Mouse (Mus musculus) cerebellum, postnatal 36 days (tissue): ENCODE measurements around the gene Gm17949.

Experiments used
- DNase-seq, 2 experiments: peaks; one replicate each; pipeline ENCODE4 v3.0.0; 2021 to 2022; ENCODE audit warnings: mixed read lengths in 2 of 2

Gm17949 gene

DNA sequence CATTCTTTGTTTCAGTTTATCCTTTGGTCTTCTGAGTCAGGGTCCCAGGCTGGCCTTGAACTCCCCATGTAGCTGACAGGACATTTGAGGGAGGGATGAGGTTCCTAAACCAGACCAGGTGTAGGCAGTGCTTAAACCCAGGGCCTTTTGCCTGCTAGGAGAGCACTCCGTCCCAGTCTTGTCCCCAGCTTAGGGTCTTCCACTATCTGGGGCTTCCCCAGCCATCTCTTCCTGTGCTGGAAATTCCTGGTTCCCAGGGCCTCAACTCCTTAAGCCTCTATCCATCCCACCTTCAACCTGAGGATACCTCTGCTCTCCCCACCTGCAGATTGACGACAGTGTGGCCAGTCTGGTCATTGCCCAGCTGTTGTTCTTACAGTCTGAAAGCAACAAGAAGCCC lies 20.3 kb upstream of the Gm17949 start:
- no peak for DNase-seq

DNA sequence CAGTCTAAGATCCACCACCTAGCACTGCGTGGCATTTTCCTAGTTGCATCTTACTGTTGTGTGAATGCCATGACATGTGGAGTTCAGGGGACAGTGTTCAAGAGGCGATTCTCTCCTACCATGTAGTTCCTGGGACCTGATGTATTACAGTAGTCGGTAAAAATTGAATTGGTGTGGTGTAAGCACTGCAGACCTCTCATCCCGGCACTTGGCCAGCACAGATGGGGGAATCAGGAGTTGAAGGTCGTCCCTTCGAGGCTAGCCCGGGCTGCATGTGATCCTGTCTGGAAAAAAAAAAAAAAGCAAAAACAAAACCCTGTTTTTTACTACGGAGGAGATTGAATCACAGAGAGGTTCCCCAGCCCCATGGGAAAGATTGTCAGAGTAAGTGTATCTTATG lies 16.2 kb upstream of the Gm17949 start:
- DNase-seq: no peak

DNA sequence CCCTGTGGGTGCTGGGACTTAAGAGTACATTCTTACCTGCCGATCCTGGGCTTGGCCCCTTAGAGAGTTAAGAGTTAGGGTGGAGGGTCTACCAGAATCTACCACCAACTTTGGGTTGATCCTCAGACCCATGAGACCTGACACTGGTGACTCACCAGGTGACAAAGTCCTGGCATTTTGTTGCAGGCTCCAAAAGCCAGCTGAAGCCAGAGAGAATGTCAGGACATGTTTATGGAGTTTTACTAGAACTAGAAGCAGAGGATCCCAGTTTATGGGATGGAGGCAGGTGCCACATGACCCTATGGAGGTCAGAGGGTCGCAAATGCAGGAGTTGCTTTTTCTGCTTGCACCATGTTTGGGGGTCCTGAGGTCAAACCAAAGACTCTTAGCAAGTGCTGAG lies 14.8 kb upstream of the Gm17949 start:
- DNase-seq: no peak

DNA sequence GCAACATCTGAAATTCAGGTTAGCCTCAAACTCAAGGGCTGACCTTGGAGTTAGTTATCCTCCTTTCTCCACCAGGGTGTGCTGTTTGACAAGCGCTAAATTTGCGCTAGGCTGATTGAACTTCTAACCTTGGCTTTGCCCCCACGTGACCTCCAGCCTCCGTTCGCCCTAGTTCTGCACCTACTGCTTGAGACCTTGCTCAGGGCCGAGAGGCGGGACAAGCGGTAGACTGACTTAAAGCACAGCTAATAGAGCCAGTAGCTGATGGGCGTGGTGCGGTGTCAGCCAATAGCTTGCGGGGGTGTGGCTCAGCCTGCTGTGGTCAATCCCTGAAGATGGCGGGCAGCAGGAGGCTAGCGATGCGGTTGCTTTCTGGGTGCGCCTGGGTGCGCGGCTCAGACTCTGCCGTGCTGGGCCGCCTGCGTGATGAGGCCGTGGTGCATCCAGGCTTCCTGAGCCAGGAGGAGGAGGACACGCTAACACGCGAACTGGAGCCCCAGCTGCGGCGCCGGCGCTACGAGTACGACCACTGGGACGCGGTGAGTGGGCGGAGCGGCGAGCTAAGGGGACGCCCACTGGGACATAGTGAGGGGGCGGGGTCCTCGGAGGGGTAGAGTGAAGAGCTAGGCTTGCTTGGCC lies 14.1 kb upstream of the Gm17949 start, which contains the start of gene Alkbh7:
Gene Alkbh7, plus strand, starts transcription at position 311 of the 639 bp plus-strand sequence.
- peak; percentile 92 to 93 for DNase-seq

DNA sequence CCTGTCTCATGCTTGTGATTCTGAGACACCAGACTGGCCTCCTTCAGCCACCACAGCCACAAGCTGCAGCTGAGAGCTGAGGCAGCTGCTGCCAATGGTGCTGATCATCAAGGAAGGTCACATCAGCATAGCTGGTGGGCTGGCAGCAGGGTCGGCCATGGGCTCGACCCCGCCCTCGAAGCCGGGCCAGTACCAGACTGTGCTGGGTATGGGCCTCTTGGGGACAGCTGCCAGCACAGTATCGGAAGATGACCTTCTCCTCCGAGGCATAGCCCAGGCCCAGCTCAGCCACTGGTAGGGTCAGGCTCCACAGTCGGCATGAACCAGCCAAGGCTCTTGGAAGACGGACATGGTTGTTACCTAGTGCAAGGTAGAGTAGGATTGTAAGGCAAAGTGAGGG lies 11.9 kb upstream of the Gm17949 start:
- DNase-seq: no peak

DNA sequence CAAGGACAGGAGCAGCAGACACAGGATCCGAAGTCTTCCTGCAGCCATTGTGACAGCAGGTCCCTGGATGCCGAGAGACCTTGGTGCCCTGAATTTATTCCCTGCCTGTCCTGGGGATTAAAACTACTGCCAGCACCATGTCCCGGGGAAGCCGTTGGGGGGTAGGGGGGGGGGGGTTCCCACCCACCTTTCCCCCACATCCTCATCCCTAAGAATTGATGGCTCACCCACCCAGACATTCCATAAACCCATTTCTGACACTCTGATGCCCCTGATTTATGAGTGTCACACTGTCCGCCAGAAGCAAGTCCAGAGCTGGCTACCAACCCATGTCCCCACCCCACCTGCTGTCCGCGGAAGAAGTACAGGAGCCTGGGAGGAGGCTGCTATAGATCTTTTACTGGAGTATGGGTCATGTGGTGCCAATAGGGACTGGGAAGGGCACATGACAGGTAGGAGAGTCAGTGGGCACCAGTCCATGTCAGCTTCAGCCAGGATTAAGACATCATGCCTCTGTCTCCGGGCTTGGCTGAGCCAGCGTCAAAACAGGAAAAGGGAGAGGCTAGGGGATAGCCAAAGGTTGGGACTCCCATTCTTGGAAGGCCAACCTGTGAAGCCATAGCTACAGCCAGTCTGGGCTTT lies 11.2 kb upstream of the Gm17949 start, which contains the start of gene Pspn:
Gene Pspn, minus strand, starts transcription at position 51 of the 642 bp plus-strand sequence.
- DNase-seq: no peak

DNA sequence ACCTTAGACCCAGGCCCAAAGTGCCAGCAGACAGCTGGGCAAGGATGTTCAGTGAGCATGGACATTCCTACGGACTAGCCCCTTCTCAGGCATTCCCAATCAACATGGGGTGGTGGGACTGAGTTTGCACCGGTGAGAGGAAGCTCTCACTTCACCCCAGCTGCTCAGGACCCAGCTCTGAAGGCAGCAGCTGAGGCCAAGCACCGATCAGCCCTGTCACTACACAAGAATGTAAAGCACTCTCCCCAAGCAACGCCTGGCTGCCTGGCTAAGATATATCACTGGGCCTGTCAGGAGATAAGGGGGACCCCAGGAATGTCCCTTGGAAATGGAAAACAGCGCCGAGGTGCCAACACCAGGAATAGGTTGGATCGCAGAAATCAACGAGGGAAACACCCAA lies 10.0 kb upstream of the Gm17949 start:
- no peak for DNase-seq

DNA sequence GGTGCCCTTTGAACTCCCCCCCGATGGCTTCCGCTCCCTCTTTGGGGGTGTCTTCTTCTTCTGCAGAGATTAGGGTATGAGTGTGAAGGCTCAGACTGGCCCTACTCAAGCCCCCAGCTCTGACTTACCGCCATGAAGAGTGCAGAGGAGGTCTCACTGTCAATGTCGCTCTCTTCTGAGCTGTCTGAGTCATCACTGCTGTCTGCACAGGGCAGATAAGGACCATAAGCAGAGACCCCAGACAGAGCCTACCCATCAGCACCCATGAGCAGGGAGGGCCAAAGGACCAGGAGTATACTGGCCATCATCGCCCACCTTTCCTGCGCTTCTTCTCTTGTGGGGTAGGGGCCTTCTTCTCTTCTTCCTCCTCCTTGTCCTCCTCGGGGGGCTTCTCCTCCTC lies 7.3 kb upstream of the Gm17949 start:
- DNase-seq: no peak

DNA sequence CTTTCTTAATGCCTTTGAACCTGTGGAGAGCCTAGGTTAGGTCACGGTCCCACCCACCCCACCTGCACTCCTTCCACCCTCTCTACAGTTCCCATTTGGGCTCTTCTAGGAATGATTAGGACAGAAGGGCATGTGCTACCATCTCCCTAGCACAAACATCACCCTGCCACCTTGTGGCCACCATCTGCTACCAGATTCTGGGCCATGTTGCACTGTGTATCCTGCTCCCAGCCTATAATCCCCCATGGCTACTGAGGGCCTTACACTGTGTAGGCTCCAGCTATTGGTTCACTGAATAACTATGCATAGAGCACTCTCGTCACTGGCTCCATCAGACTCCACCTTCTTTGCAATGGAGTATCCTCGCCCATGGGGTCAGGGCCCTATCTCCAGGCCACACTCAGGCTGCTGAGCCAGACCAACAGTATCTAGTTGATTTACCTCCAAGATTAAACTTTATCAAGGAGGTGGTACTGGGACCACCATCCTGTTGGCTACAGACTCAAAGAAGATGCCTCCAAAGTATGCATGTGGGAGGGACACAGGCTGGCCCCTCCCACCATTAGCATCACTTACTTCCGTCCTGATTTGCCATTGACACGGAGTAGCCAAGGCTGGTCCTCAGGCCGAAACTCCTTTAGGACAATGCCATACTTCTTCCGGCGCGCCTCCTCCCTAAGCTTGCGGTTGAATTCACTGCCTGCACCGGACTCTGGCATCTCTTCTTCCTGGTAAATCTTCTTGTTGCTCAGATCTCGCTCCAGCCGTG lies 3.9 kb upstream of the Gm17949 start:
- DNase-seq: no peak

DNA sequence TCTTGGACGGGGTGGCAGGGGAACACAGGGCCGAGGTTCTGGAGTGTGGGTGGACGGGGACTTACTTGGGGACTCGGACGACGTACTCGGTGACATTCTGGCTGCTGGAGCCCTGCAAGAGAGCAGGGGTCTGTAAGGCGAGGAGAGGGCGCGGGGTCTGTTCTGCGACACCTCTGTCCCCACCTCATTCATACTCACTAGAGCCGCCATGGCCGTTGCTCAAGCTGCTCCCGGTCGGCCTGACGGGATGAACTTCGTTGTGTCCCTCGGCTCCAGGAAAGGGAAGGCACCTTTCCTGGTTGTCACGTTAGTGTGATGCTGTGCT lies 396 bp upstream of the Gm17949 start:
- no peak for DNase-seq

DNA sequence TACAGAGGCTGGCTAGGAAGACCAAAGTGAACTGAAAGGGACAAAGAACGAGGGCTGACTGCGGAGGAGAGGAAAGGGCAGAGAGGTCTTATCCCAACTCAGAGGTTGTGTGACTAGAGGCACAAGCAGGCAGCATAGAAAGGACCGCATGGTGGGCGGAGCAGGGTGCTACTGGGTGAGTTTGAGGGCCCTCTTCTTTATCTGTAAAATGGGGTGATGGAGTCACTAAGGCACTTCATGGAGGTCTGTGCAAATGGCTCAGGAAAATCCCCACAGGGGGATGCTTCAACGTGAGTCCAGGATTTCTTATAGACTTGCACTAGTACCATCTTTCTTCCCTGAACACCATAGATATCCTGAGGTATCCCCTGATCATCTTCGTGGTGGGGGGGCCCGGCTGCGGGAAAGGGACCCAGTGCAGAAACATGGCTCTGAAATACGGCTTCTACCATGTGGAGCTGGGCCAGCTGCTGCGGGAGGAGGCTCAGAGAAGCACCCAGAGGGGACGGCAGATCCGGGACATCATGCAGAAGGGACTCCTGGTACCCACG lies 1.1 kb downstream of the Gm17949 start:
- no peak for DNase-seq

DNA sequence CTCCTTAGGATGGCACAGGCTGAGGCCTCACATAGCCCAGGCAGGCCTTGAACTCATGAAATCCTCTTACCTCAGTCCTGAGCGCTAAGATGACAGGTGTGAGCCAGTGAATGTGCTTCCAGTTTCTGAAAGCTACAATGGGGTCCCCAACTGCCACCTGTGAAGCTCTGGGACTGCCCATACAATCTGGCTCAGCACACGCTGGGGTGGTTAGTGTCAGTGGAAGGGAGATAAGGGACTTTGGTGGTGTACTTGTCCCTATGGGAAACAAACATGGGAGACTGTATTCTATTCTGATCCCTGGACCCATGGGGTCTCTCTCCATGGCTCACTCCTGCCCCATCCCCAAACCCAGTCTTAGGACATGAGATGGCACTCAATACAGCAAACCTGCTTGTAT lies 8.4 kb downstream of the Gm17949 start:
- DNase-seq: no peak

DNA sequence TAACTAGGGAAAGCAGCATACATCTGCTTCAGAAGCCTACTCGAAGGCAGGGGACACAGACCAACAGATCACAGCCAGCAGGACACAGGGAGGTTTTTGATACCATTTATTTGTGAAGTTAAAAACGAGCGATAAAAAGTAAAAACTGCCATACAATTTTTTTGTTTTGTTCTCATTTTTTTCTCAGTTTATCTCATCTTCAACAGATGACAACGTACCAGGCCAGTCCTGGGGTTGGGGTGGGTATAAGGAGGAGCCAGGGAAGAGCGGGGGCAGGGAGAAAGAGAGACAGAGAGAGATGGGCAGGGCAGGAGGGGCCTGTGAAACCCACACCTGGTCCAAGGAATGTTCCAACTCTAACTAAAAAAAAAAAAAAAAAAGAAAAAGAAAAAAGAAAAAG lies 9.7 kb downstream of the Gm17949 start:
- DNase-seq: no peak

DNA sequence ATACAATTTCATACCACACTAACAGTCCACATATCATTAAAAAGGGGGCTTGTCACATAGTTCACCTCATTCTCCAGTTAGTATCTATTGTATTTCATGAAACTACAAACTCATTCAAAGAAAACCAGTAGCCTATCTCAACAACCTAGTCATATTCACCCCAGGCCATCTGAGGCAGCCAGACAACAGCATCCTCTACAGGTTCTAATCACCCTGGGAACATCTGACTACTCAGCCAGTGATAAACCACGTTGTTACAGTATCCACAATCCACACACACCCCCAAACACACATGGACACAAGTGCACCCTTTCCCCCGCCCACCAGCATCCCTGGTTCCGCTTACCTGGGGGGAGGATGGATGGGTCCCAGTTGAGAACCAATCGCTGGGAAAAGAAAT lies 16.2 kb downstream of the Gm17949 start:
- no peak for DNase-seq

DNA sequence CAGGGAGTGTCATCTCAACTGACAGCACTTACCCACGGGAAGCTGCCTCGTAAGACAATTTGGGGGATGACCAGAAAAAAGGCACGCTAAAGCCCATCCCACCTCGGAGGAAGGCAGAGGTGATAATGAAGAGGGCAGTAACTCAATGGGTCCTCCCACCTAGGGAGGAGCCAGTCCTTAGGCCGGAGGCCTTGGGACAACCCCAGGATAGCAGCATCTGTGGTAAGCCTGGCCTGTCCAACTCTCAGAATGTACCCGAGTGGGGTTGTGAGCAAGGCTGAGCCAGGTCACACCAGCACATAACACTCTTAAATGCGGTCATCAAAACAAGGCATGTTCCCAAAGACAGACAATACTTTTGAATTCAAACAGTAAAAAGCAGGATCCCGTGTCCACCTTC lies 18.4 kb downstream of the Gm17949 start:
- DNase-seq: no peak

DNA sequence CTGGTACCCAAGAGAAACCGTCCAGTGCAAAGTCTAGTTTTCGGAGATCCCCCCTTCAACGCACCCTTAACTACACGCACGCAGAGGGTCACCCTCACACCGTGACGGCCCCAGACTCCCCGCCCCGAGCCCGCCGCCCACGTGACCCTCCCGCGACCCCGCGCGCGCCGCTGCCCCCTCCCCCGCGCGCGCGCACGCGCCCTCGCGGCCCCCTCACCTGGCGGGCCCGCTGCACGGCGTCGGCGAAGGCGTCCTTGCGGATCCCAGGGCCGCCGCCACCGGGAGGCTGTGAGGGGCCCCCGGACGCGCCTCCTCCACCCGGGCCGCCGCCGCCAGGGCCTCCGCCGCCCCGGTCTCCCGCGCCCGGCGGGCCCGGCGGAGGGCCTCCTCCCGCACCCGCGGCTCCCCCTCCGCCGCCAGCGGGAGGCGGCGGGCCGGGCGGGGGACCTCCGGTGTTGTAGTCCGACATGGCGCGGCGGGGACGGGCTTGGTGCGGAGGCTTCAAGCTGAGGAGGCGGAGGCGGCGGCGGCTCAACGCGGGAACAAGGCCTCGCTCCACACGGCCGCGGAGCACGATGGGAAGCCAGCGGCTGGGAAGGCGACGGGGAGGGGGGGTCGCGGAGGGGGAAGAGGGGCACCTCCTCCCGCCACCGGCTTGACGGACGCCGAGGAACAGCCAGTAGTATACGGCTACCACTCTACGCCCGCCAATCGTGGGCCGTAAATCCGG lies 19.8 kb downstream of the Gm17949 start, which contains the start of gene Khsrp:
Gene Khsrp, minus strand, starts transcription at position 592 of the 730 bp plus-strand sequence.
- peak; percentile 31 to 53 for DNase-seq

DNA sequence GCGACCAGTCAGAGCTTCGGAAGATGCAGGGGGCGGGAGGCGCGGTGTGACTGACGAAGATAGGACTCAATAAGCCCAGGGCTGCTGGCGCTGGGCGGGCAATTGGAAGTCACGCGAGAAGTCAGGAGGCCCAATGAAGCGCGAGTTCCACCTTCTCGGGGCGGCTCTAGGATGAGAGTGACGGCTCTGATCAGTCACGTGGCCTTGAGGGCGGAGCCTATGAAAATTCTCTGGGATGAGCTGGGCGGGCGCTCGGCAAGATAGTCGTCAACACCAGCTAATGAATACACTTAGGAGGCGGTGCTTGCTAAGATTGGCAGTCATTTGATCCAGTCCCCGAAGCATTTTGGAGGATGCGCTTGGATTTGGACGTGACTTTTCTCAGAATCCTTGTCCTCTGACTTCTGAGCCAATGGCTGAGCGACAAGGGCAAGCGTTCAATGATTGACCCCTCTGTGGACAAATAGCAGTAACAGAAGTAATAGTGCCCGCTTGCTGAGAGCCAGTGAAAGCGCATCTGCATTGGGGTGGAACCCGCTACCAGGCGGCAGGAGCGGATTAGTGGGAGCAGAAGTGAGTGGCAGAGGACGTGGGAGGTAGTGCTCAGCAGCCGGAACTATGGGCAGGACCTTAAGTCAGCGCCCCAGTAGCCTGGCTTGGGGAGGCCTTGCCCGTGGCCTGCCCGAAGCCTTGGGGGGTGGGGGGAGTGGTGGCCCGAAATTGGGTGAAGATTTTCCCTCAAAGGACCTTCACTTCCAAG lies 20.6 kb downstream of the Gm17949 start:
- DNase-seq: peak; percentile 98 to 100

DNA sequence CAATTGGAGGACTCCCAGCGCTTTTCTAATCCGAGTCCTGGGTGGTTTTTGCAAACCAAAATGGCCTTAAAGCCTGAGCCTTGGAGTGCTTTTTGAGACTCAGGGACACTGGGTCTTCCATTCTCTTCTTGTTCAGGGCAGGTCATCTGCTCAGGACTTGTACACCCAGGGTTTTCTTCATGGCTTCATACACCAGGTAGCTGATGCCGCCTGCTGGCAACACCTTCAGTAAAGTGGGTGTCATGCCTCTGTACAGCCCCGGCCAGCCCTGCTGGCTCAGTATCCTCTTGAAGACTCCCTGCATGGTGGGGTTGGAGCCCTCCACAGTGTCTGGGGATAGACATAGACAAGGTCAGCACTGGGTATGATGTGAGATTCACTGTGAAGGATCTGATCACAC lies 21.6 kb downstream of the Gm17949 start:
- no peak for DNase-seq

DNA sequence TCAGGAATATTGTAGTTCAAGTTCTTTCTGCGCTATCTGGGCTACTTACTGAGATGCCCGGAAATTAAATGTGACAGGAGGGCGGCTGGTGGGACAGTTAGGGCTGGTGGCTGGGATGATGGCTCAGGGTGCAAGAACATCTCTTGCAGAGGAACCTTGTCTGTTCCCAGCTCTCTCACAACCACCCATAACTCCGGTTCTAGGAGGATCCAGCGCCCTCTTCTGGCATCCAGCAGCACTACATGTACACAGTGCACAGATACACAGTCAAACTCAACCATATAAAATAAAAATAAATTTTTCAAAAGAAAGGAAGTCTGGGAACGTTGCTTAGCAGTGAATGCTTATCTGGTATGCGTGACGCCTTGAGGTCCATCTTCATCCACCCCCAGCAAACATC lies 27.7 kb downstream of the Gm17949 start:
- DNase-seq: no peak

DNA sequence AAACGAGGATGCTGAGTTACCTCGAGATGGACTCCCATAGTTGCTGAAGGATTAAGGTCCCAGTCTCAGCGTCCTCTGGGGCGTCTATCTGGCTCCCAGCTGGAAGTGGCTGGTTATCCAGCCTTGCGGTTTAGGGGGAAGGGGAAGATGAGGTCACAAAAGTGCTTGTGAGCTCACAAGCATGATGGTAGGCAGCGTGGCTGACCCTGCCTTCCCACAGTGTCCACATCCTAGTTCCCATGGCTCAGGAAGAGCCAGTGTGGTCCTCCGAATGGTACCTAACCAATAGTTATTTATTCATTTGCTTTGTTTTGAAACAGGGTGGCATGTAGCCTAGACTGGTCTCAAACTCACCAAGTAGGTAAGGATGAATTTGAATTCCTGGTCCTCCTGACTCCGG lies 30.3 kb downstream of the Gm17949 start, which contains the start of gene Slc25a41:
Gene Slc25a41, minus strand, starts transcription at position 101 of the 400 bp plus-strand sequence.
- no peak for DNase-seq

DNA sequence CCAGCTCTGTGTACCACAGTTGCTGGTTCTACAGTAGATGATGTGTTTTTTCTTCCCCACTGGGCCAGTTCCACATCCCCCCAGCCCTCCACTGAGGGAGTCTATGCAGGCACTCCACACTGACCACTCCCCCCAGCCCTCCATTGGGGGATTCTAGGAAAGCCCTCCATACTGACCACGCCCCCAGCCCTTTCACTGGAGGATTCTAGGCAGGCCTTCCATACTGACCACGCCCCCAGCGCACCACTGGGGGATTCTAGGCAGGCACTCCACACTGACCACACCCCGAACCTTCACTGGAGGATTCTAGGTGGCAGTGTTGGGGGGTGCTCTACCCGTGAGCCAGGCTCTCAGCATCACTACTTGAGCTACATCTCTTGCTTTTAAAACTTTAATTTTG lies 36.1 kb downstream of the Gm17949 start:
- DNase-seq: no peak

DNA sequence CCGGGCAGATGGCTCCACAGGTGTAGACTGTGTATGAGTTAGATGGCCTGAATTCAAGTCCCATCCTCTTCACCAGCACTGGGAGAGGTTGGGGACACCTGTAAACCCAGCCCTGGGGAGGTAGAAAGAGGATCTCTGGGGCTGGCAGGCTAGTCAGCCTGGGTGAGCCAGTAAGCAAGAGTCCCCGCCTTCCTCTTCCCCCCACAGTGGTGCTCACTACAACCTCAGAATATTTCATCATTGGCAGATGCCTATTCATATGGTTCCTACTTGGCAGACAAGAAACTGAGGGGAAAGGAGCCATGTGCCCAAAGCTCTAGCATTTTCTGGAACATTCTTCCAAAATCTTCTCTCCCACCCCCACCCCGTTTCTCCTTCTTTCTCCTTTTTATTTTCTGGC lies 37.5 kb downstream of the Gm17949 start:
- DNase-seq: no peak
